Mouse (Mus musculus): ENCODE measurements around the gene Kank2. TPM values are rescaled to one million over a fixed set of nuclear protein-coding genes. Genes with fewer than 3 reads are reported as not detected.

Kank2 gene
- total RNA-seq, 2 experiments from 2014 or later = 7.4 to 7.6 TPM

- intact Hi-C loops (cut with DNase I) = no loop called here
- no peak for DNase-seq (ENCODE audit: low spot score in 2 of 2)
Measured at GRCm38 (mm10) chr9:21728261-21728832, 70.2 kb downstream of the Kank2 start.

- intact Hi-C loops (cut with DNase I) = no loop called here
- DNase-seq (ENCODE audit: low spot score in 2 of 2) = no peak
Measured at GRCm38 (mm10) chr9:21726218-21726975, 72.1 kb downstream of the Kank2 start.

GRCm38 (mm10) chr9:21725224-21726121 is 73.1 kb downstream of the Kank2 start:
- DNase-seq (ENCODE audit: low spot score in 2 of 2) = no peak

GRCm38 (mm10) chr9:21724147-21724536 is 74.4 kb downstream of the Kank2 start:
- intact Hi-C loops (cut with DNase I) = no loop called here
- peak; percentile 90 to 92 for DNase-seq (ENCODE audit: low spot score in 2 of 2)

More at GRCm38 (mm10) chr9:21725224-21726121, 73.1 kb downstream of the Kank2 start:
- intact Hi-C loops (cut with DNase I) = no loop called here

GRCm38 (mm10) chr9:21723377-21724146 is 75.0 kb downstream of the Kank2 start, which contains the start of gene Ldlr:
Gene Ldlr (plus strand): TSS chr9:21723483.
- peak; percentile 82 to 87 for DNase-seq (ENCODE audit: low spot score in 2 of 2)
- intact Hi-C loops (cut with DNase I) = no loop called here

- intact Hi-C loops (cut with DNase I) = no loop called here
- no peak for DNase-seq (ENCODE audit: low spot score in 2 of 2)
Measured at GRCm38 (mm10) chr9:21721036-21721435, 77.5 kb downstream of the Kank2 start.

GRCm38 (mm10) chr9:21717015-21717414 is 81.5 kb downstream of the Kank2 start:
- intact Hi-C loops (cut with DNase I) = no loop called here
- no peak for DNase-seq (ENCODE audit: low spot score in 2 of 2)

Small RNA genes lying within 50 kb of the gene (microRNA-seq; reads per million reads assigned to microRNA genes)
- 9.8 to 12.1 reads per million in 2 experiments for gene Mir7083

Other genes with a start within 250 kb of the Kank2 start
- gene Timm29, start 206.0 kb downstream of the Kank2 start, total RNA-seq (2021) = 10 to 100 TPM; 43.9 to 46.0 TPM
- gene Yipf2, start 205.9 kb downstream of the Kank2 start, total RNA-seq (2021) = 10 to 100 TPM; 17.5 to 19.2 TPM
- 100 to 1,000 TPM; 129 TPM for gene Smarca4, start 182.6 kb downstream of the Kank2 start, total RNA-seq (2021)
- gene Ldlr, start 75.3 kb downstream of the Kank2 start, total RNA-seq (2021) = 10 to 100 TPM; 13.5 to 16.7 TPM
- 1 to 10 TPM; 2.6 to 2.7 TPM for gene Spc24, start 38.4 kb downstream of the Kank2 start, total RNA-seq (2021)
- not detected for gene Angptl8, start 36.8 kb upstream of the Kank2 start, total RNA-seq (2021)
- gene Dock6, start 53.9 kb upstream of the Kank2 start, total RNA-seq (2021) = 10 to 100 TPM; 18.5 to 22.6 TPM
- gene Rab3d, start 119.4 kb upstream of the Kank2 start, total RNA-seq (2021) = 10 to 100 TPM; 17.5 to 24.8 TPM
- 10 to 100 TPM; 12.5 to 14.7 TPM for gene Ccdc159, start 128.7 kb upstream of the Kank2 start, total RNA-seq (2021)
- 10 to 100 TPM; 28.0 to 33.5 TPM for gene Tmem205, start 128.8 kb upstream of the Kank2 start, total RNA-seq (2021)
- gene Plppr2, start 138.3 kb upstream of the Kank2 start, total RNA-seq (2021) = 100 to 1,000 TPM; 262 to 263 TPM
- 10 to 100 TPM; 14.4 to 15.0 TPM for gene Swsap1, start 157.0 kb upstream of the Kank2 start, total RNA-seq (2021)
- gene Epor, start 164.8 kb upstream of the Kank2 start, total RNA-seq (2021) = 1 to 10 TPM; 1.4 to 3.4 TPM
- gene Rgl3, start 190.7 kb upstream of the Kank2 start, total RNA-seq (2021) = 1 to 10 TPM; 1.7 to 2.4 TPM
- gene Ccdc151, start 203.9 kb upstream of the Kank2 start, total RNA-seq (2021) = 1 to 10 TPM; 7.3 to 7.7 TPM
- 100 to 1,000 TPM in 1 of 2 experiments, 10 to 100 TPM in 1; 98.9 to 102 TPM for gene Prkcsh, start 204.1 kb upstream of the Kank2 start, total RNA-seq (2021)

Data from left cerebral cortex, postnatal 14 days (tissue).